Mouse (Mus musculus) adrenal gland, adult (tissue): ENCODE measurements around the gene Psen2.

ENCODE experiments used
- DNase-seq, 2 experiments: peaks; one replicate each; pipeline ENCODE4 v3.0.0; 2022 to 2023; ENCODE audit warnings: low spot score in 1 of 2; ENCODE audit not compliant: inconsistent age in 2 of 2

Gene Psen2

GRCm38 (mm10) chr1:180200722-180201121 is 62.5 kb downstream of the Psen2 start:
- DNase-seq, result peak in 1 of 2 experiments; percentile 35

- DNase-seq, result no peak
These were observed 63.6 kb downstream of the Psen2 start for GRCm38 (mm10) chr1:180199715-180200050.

DNA sequence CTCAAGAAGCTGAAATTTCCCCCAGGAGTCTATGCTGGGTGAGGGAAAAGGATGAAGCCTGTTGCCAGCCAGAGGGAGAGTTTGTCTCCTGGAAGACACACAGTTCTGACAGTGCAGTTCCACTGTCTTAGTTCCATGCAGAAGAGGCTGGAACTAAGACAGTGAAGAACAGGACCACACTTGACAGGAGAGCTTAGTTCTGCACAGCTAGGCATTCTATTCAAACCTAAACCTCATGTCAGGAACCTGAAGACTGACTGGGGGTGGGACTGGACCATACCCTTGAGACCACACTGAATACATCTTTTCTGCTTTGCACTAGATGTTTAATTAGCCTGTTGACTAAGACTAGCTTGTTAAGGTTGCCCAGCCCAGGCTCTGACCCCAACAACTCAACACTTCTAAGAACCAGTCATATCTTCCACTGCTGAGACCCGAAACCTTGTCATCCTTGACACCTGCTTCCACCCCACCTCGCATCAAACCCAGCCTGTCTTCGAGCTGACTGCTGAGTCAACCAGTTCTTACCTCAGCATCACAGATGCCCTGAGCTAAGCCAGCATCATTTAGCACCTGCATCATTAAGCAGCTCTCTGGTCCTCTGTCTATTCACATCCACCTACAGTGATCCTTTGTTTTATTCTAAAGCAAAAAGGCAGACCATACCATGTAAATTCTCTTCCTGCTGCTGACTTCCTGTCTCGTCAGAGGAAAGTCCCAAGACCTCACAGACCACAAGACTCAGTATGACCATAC is 64.1 kb downstream of the Psen2 start, which contains the start of gene Coq8a:
Gene Coq8a (minus strand): TSS at position 644 of the 756 bp plus-strand sequence.
- no peak for DNase-seq

DNA sequence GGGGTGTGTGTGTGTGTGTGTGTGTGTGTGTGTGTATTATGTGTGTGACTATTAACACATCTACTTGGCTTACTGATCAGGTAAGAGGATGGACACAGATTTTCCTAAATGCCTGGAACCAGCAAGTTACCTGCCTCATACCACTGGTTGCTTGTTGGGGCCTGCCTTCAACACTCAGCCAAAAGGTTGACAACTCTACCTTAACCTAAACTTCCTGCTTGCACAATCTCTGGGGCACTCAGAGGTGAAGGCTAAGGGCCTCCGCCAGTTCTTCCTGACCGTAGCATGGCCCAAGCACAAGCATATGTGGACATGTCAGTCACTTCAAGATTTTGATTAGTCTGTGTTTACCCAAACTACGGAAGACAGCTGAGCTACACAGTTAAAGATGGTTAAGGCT is 65.3 kb downstream of the Psen2 start:
- DNase-seq, result peak in 1 of 2 experiments; percentile 41

- DNase-seq, result peak in 1 of 2 experiments; percentile 76
These were observed 66.7 kb downstream of the Psen2 start for GRCm38 (mm10) chr1:180196508-180196907.

DNA sequence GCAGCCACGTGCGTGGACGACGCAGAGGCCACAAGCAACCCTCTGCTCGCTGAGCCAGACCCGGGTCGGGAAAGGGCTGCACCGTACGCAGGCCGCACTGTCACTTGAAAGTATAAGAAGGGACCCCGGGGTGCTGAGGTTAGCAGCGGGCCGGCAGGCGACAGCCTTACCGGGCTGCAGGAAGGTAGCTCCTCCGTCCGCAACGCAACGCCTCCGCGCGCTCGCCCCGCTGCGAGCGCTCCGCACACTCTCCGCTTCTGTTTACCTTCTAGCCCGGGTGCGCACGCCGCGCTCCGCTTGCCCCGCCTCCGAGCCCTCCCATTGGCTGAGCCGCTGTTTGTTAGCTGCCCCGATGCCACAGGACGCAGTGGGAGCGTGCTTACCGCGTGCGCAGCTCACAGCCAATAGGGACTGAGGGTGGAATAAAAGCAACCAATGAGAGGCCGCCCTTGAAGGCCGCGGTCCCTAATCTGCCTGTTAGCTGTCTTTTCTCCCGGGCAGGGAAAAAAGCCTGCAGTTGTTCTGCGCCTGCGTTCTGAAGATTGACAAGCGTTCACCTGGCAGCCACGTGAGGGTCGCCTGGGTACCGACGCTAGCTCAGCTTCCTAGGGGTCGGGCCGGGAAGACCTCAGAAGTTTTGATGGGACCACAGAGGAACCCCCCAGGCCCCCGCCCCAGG is 67.4 kb downstream of the Psen2 start:
- peak; percentile 98 to 99 for DNase-seq

- DNase-seq, result peak; percentile 63 to 88
These were observed 68.3 kb downstream of the Psen2 start for GRCm38 (mm10) chr1:180194781-180195471.

DNA sequence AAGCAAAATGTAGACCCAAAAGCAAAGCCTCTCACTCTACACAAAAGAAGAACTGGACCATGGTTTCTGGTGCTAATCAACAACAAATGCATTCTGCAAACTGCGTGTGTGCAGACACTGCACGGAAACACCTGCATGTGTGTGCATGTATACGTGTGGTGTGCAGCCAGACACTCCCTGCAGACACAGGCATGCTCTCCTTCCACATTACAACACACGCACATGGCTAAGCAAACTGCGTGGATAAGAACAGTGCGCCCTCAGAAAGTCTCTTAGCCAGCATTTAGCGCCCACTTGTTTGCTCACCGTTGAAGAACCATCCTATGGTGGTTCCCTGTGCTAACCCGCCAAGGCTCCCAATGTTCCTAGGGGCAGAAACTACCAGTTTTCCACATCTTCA is 69.2 kb downstream of the Psen2 start:
- DNase-seq, result peak in 1 of 2 experiments; percentile 22

GRCm38 (mm10) chr1:180193391-180193935 is 69.8 kb downstream of the Psen2 start:
- peak in 1 of 2 experiments; percentile 49 for DNase-seq

DNA sequence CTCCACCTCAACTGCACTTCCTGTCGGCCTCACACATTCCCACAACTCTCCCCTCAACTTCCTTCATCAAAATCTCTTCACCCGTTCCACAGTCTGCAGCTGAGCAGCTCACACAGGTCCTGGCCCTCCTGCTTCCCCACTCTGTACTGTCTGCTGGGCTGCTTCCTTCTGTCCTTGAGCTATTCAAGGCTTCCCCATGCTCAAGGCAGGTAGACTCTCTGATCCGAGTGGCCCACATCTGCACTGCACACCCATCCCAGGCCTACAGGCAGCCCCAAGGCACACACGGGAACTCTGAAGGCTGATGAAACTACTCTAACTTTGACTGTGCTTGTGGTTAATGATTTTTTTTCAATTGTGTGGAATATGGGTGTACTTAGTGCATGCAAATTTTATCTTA is 70.4 kb downstream of the Psen2 start:
- DNase-seq, result peak in 1 of 2 experiments; percentile 57

DNA sequence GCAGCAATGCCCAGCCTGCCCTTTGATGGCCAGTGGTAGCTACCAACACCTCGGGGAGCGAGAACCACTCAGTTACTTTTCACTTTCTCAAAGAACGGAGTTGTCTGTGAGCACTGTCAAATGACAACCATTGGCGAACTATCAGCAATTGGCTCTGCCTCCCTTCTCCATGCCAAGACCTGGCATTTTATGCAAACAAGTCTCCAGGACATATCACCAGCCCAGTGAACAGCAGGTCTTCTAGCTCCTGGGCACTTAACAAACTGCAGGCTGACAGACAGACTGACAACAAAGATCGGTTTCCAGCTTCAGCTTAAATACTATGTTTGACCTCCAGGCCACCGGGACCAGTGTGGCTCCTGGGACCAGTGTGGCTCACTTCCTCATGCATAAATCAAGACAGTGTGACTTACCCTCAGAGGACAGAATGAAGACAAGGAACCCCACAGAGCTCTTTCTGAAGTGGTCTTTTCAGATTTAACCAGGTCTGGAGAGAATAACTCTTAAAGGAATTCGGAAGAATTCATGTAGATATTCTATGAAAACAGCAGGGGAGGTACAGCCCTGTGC is 71.5 kb downstream of the Psen2 start:
- DNase-seq, result peak in 1 of 2 experiments; percentile 48

- DNase-seq, result no peak
These were observed 72.1 kb downstream of the Psen2 start for GRCm38 (mm10) chr1:180191112-180191511.

GRCm38 (mm10) chr1:180188951-180189350 is 74.3 kb downstream of the Psen2 start:
- peak in 1 of 2 experiments; percentile 82 for DNase-seq

DNA sequence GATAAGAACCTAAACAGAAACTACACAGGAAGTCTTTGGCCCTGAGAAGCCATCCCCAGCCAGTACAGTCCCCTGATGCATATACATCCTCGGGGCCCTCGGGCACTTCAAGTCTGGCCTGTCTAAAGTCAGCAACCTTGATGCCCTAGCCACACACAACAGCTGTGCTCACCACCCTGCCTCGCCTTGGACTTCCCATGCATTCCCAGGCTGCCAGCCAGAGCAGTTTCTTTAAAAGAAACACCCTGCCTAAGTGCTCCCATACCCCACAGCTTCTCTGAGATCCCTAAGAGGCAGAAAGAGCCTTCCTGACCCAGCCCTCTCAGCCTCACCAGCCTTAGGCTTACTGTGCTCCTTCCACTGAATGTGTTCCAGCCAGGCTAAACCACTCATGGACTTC is 76.9 kb downstream of the Psen2 start:
- no peak for DNase-seq

- no peak for DNase-seq
These were observed 77.4 kb downstream of the Psen2 start for GRCm38 (mm10) chr1:180185877-180186276.

DNA sequence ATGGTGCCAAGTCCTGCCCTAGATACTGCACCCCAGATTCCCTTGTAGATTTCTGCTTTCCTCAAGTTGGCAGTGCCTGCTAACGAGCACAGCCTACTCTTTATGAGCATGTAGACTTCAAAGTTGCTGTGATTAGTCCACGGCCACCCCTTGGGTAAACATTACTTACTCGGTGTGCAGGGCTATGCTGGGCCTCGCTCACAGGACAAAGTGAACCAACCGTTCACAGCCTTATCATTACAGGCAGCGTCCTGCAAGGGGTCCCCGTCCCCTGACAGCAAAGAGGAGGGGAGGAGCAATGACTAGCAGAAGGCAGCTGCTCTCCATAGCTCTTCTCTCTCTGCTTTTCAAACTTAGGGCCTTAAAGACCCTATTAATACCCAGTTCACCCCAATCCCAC is 78.5 kb downstream of the Psen2 start:
- no peak for DNase-seq

DNA sequence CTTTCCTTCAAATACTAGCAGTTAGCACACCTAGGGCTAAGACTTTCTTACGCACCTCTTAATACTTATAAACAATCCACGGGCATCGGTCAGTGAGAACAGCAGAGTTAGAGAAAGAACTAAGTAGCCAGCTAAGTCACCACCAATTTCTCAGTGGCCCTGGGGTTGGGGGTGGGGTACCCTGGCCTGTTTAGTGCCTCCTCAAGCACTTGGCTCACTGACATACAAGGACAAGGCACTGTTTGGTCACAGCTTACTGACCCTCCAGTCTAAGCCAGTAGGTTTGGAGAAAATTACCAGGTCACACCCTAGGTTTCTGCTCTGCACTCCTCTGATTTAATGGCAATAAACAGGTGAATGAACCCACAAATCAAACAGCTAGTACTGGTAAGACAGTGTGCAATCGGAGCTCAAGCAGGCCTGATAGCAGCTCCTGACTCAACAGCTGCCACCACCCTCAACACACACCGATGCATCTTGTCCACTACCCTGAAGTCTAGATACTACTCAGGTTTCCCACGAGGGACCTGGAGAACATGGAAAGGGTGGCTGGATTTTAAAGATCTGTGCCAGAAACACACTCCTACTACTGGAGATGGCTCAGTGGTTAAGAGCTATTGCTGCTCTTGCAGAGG is 79.6 kb downstream of the Psen2 start:
- DNase-seq, result no peak

- no peak for DNase-seq
These were observed 80.5 kb downstream of the Psen2 start for GRCm38 (mm10) chr1:180182731-180183130.

GRCm38 (mm10) chr1:180181966-180182319 is 81.3 kb downstream of the Psen2 start:
- DNase-seq, result no peak

DNA sequence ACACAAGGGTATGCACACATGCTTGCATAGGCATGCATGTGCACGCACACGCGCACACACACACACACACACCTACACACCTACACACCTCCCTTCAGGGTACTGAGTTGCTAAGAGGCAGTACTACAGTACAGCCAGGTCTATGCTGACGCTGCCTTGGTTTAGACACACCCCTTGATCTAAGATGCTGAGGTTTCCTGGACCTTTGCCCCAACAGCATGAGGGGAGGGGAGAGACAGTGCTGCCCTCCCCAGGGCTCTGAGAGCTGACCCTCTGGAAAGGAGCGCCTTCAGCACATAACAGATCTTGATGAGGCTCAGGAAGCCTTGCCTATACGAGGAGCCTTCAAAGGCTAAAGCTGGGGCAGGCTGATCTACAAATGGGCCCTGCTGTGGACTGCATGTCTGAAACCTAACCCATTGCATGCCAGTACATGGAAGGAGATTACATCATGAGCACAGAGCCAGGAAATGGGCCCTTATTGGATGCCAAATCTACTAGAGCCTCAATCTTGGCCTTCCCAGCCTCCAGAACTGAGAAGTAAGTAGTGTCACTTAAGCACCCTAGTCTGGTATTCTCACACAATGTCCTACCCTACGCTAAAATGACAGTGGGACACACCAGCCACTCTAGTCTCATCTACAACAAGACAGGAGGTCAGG is 81.8 kb downstream of the Psen2 start:
- no peak for DNase-seq
